Mouse (Mus musculus): Measurements from ENCODE around the gene Brd3.

DNA sequence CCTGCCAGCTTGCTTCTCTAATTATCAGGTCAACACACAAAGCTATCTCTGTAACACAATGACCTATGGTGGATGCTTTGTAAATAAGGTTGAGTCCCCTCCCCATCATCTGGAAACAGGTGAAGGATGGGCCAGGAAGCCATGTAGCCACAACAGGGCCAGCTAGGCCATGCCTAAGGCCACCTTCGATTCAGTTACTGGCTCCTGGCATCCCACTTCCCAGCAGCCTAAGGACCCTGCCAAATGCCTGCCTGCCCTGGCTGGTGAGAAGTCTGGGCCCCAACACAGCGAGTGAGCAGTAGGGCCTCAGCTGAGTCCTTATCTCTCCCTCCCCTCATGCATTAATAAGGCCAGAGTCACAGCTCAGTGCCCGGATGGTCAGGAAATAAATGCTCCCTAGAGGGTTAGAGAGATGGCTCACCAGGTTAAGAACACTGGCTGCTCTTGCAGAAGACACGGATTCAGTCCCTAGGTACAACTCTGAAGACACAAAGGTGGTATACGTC, 89.8 kb downstream of the Brd3 start:
- TF ChIP-seq POLR2A (IDR thresholded peaks at IDR 0.05; ENCODE audit: insufficient read depth, low read depth, low read length) (no peak), CTCF (IDR thresholded peaks at IDR 0.05; ENCODE audit: insufficient read depth, low read depth, low read length) (no peak)

All from olfactory bulb, adult 2 months (tissue).